Mouse (Mus musculus) sigmoid colon, adult 10 weeks (tissue): ENCODE data around the gene Gm21209. TPM values are rescaled to one million over a fixed set of nuclear protein-coding genes. Genes with fewer than 3 reads are reported as not detected.

Experiments
- polyA plus RNA-seq: library from polyadenylated mRNA; stranded (reverse); fragments of 350-450 nt; fragmentation: Illumina TruSeq; extraction: RNeasy Lipid Tissue Mini Kit (QIAGEN cat#74804); gene quantifications from one replicate; pipeline ENCODE4 v1.2.3, GENCODE M21; 2014; ENCODE audit warnings: low read depth, low replicate concordance

The Gm21209 gene
- polyA plus RNA-seq, result not detected

DNA sequence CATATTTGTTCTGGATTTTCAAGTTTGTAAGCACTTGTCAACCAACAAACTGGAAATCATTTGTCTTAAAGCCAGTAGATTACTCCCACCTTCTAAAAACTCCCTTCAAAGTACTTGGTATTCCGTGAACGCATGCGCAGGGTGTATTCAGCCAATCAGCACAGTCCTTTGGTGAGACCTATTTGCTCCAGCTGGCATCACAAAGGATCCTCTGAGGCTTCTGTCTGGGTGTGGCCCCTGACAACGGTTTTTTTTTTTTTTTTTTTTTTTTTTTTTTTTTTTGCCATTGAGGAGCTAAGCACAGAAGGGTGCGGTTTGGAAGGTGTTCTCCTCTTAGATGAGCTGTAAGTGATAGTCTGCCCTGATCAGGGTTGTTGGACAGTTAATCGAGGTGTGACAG lies at the start of gene Gm21209:
Gene Gm21209, plus strand, starts transcription at position 301 of the 400 bp plus-strand sequence.

